Mouse (Mus musculus) heart, embryonic 15.5 days (tissue): Measurements from ENCODE around the gene Jmy. TPM values are rescaled to one million over a fixed set of nuclear protein-coding genes. Genes with fewer than 3 reads are reported as not detected.
A peak's percentile ranks its signal among the peaks of the same experiment; 100 is the strongest.

Source experiments
- ATAC-seq: fragments of 200-750 bp; cut with Nextera tagmentation; replicated peaks from 2 replicates; pipeline ENCODE4 v1.8.0; 2017; ENCODE audit warnings: low read depth, moderate TSS enrichment; ENCODE audit not compliant: insufficient number of reproducible peaks, insufficient read depth, low FRiP score
- H3K27ac ChIP-seq: fragments of 300-500 bp; sonication (generic); 2 replicates; pipeline ENCODE4 v1.5.1; 2015; ENCODE audit warnings: mild to moderate bottlenecking, inconsistent platforms
- H3K27me3 ChIP-seq: fragments of 300-500 bp; sonication (generic); 2 replicates; pipeline ENCODE4 v1.6.1; 2015; ENCODE audit warnings: inconsistent platforms
- H3K36me3 ChIP-seq: fragments of 300-500 bp; sonication (generic); 2 replicates; pipeline ENCODE4 v1.6.1; 2015; ENCODE audit warnings: mild to moderate bottlenecking, inconsistent platforms
- H3K4me1 ChIP-seq: fragments of 300-500 bp; sonication (generic); replicated peaks from 2 replicates; pipeline ENCODE4 v1.6.1; 2015; ENCODE audit warnings: inconsistent platforms
- H3K4me2 ChIP-seq: fragments of 300-500 bp; sonication (generic); 2 replicates; pipeline ENCODE4 v1.6.1; 2015; ENCODE audit warnings: inconsistent platforms, mild to moderate bottlenecking, moderate library complexity
- H3K4me3 ChIP-seq: fragments of 300-500 bp; sonication (generic); 2 replicates; pipeline ENCODE4 v1.5.1; 2015; ENCODE audit warnings: mild to moderate bottlenecking, inconsistent platforms
- H3K9ac ChIP-seq: fragments of 300-500 bp; sonication (generic); 2 replicates; pipeline ENCODE4 v1.6.1; 2015; ENCODE audit warnings: mild to moderate bottlenecking, inconsistent platforms
- H3K9me3 ChIP-seq: fragments of 300-500 bp; sonication (generic); replicated peaks from 2 replicates; pipeline ENCODE4 v1.6.1; 2016; ENCODE audit warnings: inconsistent platforms
- WGBS: fragments of 180-500 bp; shearing (Covaris S2); methylation state at CpG from one replicate; pipeline ENCODE4 v1.1.7; 2015; ENCODE audit warnings: mixed read lengths; 5-methylcytosine and 5-hydroxymethylcytosine counted together
- polyA plus RNA-seq: library from polyadenylated mRNA; unstranded; fragments of >200 nt; fragmentation: Nextera tagmentation; extraction: Ambion mirVana; gene quantifications from 2 replicates; pipeline ENCODE4 v1.2.1, GENCODE M21; 2015

The Jmy gene
- polyA plus RNA-seq, 1 experiment from 2014 or later, result 5.9 TPM

DNA sequence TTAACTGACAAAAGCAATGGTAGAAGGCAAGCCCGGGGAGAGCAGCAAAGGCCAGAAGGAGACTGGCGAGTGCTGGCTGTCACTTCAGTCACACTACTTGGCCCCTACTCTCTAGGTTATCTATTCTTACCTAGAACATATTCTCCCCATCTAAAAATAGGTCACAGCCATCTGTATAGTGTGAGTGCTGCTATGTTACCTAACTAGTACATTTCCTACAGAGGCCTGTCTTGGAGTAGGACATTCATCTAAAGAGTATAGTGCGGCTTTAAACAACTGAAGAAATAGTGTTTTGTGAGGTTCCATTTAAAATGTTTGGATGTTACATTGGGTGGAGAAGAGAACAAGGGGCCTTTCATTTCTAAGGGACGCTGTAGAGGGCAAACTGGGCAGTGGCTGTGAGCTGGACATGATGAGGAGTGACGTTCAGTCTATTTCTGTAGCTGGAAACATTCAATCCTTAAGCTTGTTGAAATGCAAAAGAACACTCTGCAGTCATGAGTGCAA is 99.8 kb downstream of the Jmy start:
- peak overlapping the region; percentile 93 for H3K27ac ChIP-seq
- ATAC-seq, result peak; percentile 96
- H3K9ac ChIP-seq, result no peak overlapping the region
- H3K4me3 ChIP-seq, result no peak overlapping the region
- WGBS, result 49% methylated on average over 5 of the region's 5 CpGs
- H3K27me3 ChIP-seq, result no peaks in the 10 kb centered on the region
- 0 out of 2 replicates have a peak overlapping the region, but pooled peaks have one; percentile 13 for H3K4me2 ChIP-seq
- peaks cover 7% of the 10 kb centered on the region; the same call in 1 of the 2 replicates for H3K4me1 ChIP-seq
- peaks cover 19% of the 10 kb centered on the region; the same call in 1 of the 2 replicates for H3K36me3 ChIP-seq
- H3K9me3 ChIP-seq, result peaks cover 6% of the 10 kb centered on the region

DNA sequence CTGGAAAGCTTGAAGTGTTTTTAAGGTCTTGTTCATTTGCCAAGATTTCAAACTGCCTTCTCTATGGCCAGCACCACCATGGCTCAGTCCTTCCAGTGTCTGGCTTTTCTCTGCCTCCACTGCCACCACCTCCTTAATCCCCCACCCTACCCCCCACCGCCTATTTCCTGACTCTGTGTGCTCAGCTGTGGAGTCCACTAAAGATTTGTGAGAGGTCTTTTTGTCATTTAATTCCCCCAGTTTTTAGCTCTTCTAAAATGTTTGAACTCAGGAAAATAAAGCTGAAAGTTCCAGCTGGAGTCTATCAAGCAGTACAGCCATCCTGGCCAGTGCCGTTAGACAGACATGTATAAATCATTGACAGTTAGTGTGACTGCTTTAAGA is 110.4 kb downstream of the Jmy start:
- Histone ChIP-seq H3K4me3 (no peak overlapping the region), H3K9me3 (no peaks in the 10 kb centered on the region), H3K36me3 (peaks cover 13% of the 10 kb centered on the region; the same call in 1 of the 2 replicates), H3K4me2 (no peak overlapping the region), H3K4me1 (peaks cover 12% of the 10 kb centered on the region), H3K27me3 (no peaks in the 10 kb centered on the region), H3K27ac (peak overlapping the region; percentile 67), H3K9ac (no peak overlapping the region)
- WGBS, result 23% methylated on average over 2 of the region's 2 CpGs
- peak; percentile 88 for ATAC-seq

DNA sequence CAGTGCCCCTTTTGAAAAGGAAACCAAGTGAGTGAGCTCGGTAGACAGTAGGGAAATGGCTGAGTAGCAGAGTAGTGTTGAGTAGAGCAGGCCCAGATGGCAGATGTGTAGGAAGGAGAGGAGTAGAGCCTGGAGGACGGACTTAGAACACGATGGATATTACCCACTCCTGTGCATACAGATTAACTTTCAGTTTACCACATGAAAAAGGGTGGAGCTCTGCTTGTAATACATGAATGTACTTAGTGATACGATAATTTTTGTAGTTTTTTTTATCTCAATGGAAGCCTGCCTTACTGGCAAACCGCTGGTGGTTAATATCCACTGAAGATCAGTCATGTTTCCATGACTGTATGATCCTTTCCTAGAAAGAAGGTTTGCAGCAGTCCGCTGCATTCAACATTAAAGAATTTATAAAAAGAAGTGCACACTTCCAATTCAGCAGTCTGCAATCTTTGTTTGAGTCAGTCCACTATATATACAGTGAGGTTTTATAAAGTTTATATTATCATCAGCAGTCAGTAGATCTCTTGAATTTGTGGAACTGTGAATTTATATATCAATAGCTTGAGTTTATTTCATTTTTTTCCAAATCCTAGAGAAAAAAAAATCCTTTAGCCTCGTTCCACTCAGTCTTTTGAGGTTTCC is 110.9 kb downstream of the Jmy start:
- H3K4me3 ChIP-seq, result no peak overlapping the region
- peaks cover 8% of the 10 kb centered on the region; the same call in 1 of the 2 replicates for H3K36me3 ChIP-seq
- no peaks in the 10 kb centered on the region for H3K9me3 ChIP-seq
- no peak overlapping the region for H3K4me2 ChIP-seq
- peak overlapping the region; percentile 67 for H3K27ac ChIP-seq
- WGBS, result 58% methylated on average over 7 of the region's 7 CpGs
- H3K4me1 ChIP-seq, result peaks cover 12% of the 10 kb centered on the region
- no peak for ATAC-seq
- no peak overlapping the region for H3K9ac ChIP-seq
- no peaks in the 10 kb centered on the region for H3K27me3 ChIP-seq

DNA sequence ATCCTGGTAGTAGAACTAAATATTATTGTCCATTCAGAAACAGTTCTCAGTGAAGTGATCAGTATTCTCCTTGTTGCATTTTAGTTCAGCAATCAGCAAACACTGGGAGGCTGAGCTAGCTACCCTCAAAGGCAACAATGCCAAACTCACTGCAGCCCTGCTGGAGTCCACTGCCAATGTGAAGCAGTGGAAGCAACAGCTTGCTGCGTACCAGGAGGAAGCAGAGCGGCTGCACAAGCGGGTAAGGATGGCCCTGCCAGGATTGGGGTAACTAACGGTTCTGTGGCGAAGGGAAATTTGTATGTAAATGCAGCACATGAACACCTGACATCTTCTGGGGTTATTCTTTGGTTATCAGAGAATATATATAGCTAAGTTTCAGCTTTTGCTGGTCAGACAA is 112.2 kb downstream of the Jmy start:
- 88% methylated on average over 5 of the region's 5 CpGs for WGBS
- H3K4me3 ChIP-seq, result no peak overlapping the region

DNA sequence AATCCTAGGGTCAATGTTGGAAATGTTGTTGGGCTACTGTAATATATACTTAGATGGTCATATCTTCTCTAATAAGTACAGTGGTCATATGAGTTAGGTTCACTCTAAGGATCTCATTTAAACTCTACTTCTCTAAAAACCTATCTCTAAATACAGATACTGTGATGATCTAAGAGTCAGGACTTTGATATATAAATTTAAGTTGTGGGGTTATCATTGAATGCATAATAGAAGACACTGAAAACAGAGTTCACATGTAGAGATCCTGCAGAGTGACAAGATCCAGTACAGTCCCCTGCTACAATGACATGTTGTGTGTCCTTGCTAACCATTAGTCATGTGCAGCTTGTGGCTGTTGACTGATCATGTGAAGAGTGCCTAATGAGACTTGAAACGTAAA is 114.5 kb downstream of the Jmy start:
- no peak overlapping the region for H3K27ac ChIP-seq
- WGBS, result 87% methylated on average over 1 of the region's 1 CpGs
- no peak overlapping the region for H3K9ac ChIP-seq
- no peak overlapping the region for H3K4me3 ChIP-seq
- no peaks in the 10 kb centered on the region for H3K9me3 ChIP-seq
- no peaks in the 10 kb centered on the region for H3K36me3 ChIP-seq
- H3K27me3 ChIP-seq, result no peaks in the 10 kb centered on the region
- H3K4me2 ChIP-seq, result no peak overlapping the region
- peaks cover 11% of the 10 kb centered on the region for H3K4me1 ChIP-seq
- ATAC-seq, result no peak

More for the DNA sequence above, 112.2 kb downstream of the Jmy start:
- no peak for ATAC-seq
- peaks cover 12% of the 10 kb centered on the region for H3K4me1 ChIP-seq
- no peaks in the 10 kb centered on the region for H3K9me3 ChIP-seq
- no peak overlapping the region for H3K4me2 ChIP-seq
- no peak overlapping the region for H3K9ac ChIP-seq
- H3K27me3 ChIP-seq, result no peaks in the 10 kb centered on the region
- peaks cover 5% of the 10 kb centered on the region; the same call in 1 of the 2 replicates for H3K36me3 ChIP-seq
- peak overlapping the region; percentile 37; the same call in 1 of the 2 replicates for H3K27ac ChIP-seq

DNA sequence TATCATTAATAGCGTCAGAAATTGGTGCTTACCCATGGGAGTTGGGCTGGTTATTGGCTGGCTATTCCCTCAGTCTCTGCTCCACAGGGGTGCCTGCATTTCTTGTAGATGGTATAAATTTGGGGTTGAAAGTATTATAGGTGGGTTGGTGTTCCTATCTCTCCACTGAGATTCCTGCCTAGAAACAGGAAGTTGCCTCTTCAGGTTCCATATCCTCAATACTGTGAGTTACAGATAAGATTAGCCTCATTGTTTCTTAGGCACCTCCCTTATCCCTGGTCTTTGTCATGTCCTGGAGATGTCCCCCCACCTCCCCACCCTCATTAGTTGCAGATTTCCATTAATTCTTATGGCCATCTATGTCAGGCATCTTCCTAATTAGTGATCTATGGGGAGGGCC is 115.1 kb downstream of the Jmy start:
- H3K9ac ChIP-seq, result no peak overlapping the region
- H3K4me1 ChIP-seq, result peaks cover 8% of the 10 kb centered on the region
- 72% methylated on average over 1 of the region's 1 CpGs for WGBS
- no peaks in the 10 kb centered on the region for H3K9me3 ChIP-seq
- no peak for ATAC-seq
- no peaks in the 10 kb centered on the region for H3K27me3 ChIP-seq
- no peak overlapping the region for H3K27ac ChIP-seq
- no peak overlapping the region for H3K4me2 ChIP-seq
- H3K36me3 ChIP-seq, result no peaks in the 10 kb centered on the region
- H3K4me3 ChIP-seq, result no peak overlapping the region

DNA sequence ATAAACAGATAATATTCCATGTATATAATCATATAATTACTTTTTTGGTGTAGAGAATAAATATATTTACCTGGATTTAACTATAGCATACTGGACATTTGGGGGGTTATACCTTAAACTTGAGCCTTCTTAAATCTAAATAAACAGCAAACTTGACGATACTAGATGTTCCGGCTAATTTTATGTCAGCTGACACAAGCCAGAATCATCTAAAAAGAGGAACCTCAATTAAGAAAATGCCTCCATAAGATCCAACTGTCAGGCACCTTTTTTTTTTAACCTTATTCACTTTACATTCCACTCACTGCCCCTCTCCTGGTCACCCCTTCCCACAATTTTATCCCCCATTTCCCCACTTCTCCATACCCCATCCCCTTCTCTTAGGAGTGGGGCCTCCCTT is 116.0 kb downstream of the Jmy start:
- no peak for ATAC-seq
- 87% methylated on average over 2 of the region's 2 CpGs for WGBS
- no peak overlapping the region for H3K9ac ChIP-seq
- no peaks in the 10 kb centered on the region for H3K9me3 ChIP-seq
- peaks cover 2% of the 10 kb centered on the region; the same call in 1 of the 2 replicates for H3K4me1 ChIP-seq
- no peak overlapping the region for H3K4me2 ChIP-seq
- H3K36me3 ChIP-seq, result no peaks in the 10 kb centered on the region
- H3K27ac ChIP-seq, result no peak overlapping the region
- no peaks in the 10 kb centered on the region for H3K27me3 ChIP-seq
- no peak overlapping the region for H3K4me3 ChIP-seq

DNA sequence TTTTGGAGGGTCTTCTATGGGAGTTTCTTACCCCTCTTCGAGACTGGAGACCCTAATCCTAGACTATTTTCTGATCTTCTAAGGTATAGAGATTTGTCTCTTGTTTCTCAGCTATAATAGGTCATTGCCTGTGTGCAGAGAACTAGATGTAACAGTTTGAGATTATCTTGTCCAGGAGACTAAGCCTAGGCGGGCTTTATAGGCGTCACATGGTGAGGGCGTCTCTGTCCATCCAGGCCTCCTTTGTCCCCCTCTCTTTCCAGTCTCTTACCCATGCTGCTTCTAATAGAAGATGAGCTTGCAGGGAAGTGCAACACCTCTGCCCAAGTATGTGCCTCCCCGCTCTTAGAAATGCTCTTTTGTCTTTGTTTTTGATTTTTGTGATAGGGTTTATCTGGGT is 116.5 kb downstream of the Jmy start:
- Histone ChIP-seq H3K36me3 (no peaks in the 10 kb centered on the region), H3K27ac (no peak overlapping the region), H3K4me3 (no peak overlapping the region), H3K4me1 (no peaks in the 10 kb centered on the region; the same call in 1 of the 2 replicates), H3K27me3 (no peaks in the 10 kb centered on the region), H3K9me3 (no peaks in the 10 kb centered on the region), H3K4me2 (no peak overlapping the region), H3K9ac (no peak overlapping the region)
- ATAC-seq, result no peak
- 89% methylated on average over 5 of the region's 5 CpGs for WGBS

DNA sequence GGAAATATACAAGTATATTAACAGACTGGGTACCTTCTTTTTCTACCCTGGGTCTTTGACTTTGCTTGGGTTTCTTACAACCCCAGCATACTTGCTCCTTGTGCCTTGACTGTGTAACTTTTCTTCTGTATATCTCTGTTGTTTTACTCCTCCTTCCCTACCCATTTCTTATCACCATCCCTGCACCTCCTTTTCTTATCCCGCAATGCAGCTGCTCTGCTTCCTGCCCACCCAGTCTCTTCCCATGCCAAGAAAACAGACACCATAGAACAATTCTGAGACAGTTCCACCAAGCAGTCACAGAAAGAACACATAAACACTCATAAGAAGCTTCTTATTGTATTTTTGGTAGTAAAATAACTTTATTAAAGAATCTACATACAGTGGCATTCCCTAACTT is 118.3 kb downstream of the Jmy start:
- H3K27ac ChIP-seq, result no peak overlapping the region
- H3K9me3 ChIP-seq, result no peaks in the 10 kb centered on the region

DNA sequence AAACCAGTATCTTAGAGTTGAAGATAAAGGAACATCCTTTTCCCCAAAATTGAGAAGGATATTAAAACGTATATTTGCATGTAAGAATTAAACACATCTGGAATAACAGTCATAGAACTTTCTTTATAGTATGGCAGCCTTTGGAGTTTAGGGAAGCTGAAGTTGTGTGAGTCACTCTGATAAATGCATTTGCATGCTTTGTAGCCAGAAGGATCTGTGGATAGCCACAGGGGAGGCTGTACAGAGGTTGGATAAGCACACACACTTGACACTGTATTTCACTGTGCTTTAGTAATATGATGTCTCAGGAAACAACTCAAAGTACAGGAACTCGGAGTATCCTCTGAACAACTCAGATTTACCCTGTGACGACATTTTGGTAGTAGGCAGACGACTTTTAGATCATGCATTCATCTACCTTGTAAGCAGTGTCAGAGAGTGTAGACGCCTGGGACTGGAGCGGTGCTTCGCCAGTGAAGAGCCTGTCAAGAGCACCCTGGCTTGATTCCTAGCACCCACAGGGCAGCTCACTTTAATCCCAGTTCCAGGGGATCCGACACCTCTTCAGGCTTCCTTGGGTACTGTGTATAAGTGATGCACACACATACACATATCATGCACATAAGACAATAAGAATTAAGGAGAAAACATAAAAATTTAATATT is 119.1 kb downstream of the Jmy start:
- ATAC-seq, result no peak
- no peaks in the 10 kb centered on the region for H3K9me3 ChIP-seq
- H3K27ac ChIP-seq, result no peak overlapping the region
- 83% methylated on average over 8 of the region's 8 CpGs for WGBS
- H3K36me3 ChIP-seq, result no peaks in the 10 kb centered on the region
- H3K4me2 ChIP-seq, result no peak overlapping the region
- H3K27me3 ChIP-seq, result no peaks in the 10 kb centered on the region
- H3K4me1 ChIP-seq, result no peaks in the 10 kb centered on the region; the same call in 1 of the 2 replicates
- H3K9ac ChIP-seq, result no peak overlapping the region
- H3K4me3 ChIP-seq, result no peak overlapping the region

More for the DNA sequence above, 118.3 kb downstream of the Jmy start:
- no peaks in the 10 kb centered on the region; the same call in 1 of the 2 replicates for H3K4me1 ChIP-seq
- H3K36me3 ChIP-seq, result no peaks in the 10 kb centered on the region
- no peak overlapping the region for H3K4me2 ChIP-seq
- 58% methylated on average over 1 of the region's 1 CpGs for WGBS
- no peak for ATAC-seq
- H3K27me3 ChIP-seq, result no peaks in the 10 kb centered on the region
- no peak overlapping the region for H3K4me3 ChIP-seq
- no peak overlapping the region for H3K9ac ChIP-seq
